Mouse (Mus musculus) layer of hippocampus, postnatal 25 days (tissue): ENCODE data around the gene Kif13a. TPM values are rescaled to one million over a fixed set of nuclear protein-coding genes. Genes with fewer than 3 reads are reported as not detected.

Experiments used
- DNase-seq, 2 experiments: peaks; one replicate each; pipeline ENCODE4 v3.0.0; 2022; ENCODE audit warnings: mixed read lengths in 2 of 2, low spot score in 1 of 2; ENCODE audit errors: extremely low spot score in 1 of 2
- total RNA-seq, 2 experiments: library from RNA; stranded (reverse); gene quantifications; 2 replicates each; pipeline ENCODE4 v1.2.3; 2021

Kif13a gene
- total RNA-seq, 2 experiments from 2014 or later, result 17.5 to 21.9 TPM

DNA sequence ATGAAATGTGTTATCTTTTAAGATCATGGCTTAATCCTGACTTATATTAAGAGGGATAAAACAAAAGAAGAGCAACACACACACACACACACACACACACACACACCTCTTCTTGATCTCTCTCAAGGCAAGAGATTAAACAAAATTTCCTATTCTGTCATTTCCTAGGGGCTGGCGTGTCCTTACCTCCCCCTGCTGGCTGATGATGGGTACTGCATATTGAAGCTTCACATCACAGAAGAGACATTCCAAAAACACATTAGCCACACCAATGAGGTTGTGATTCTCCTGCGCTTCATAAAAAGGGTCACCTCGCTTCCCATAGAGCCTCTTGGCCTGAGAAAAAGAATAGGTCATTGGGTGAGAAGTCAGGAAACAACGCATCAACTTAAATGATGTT is 131.5 kb downstream of the Kif13a start:
- DNase-seq, result peak; percentile 30 to 42

DNA sequence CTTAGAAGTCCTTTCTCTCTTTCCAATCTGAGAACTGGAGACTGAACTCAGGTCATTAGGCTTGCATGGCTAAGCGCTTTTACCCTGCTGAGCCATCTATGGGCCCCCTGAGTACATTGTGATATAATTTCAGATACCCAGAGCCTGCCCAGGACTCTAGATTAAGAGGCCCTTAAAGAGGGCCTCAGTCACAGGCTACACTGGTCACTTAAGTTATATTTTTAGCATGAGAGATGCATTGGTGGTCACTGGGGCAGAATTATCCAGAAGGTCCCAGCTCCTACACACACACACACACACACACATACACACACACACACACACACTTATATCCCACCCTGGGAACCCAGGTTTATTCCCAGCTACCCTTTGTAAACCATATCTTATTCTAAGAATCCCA is 133.3 kb downstream of the Kif13a start:
- no peak for DNase-seq

DNA sequence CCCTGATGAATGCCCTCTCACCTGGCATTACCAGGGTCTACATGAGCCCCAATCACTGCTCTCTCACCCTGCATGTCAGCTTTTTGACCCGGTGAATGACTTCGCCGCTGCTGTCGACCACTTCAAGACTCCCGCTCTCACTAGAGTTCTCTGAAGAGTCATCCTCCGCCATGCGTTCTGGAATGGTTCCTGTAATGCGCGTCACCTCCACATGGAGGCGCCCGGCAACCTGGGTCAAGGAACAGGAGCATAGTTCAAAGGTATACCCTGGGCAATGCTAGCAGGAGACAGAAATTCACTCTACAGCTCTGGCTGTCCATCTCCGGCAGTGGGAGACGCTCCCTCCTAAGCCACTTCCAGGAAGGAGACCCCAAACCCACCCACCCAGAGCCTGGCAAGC is 135.8 kb downstream of the Kif13a start:
- DNase-seq, result no peak

DNA sequence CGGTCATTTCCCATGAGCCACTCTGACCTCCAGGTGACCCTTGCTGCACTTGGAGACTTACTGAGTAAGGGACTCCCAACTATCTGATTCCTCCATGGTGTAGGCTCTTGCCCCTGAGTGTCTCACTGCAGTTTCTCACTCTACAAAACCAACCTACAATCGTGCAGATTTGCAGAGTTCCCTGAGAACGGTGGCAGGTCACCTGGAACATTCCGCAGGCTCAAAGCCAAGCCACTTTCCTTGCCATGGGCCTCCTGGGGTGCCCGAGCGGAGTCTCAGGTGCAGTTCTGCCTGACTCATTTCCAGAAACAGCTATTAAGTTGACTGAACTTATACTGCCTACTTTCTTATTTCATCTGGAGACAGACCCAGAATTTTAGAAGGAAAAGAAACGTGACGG is 141.2 kb downstream of the Kif13a start:
- DNase-seq, result no peak

DNA sequence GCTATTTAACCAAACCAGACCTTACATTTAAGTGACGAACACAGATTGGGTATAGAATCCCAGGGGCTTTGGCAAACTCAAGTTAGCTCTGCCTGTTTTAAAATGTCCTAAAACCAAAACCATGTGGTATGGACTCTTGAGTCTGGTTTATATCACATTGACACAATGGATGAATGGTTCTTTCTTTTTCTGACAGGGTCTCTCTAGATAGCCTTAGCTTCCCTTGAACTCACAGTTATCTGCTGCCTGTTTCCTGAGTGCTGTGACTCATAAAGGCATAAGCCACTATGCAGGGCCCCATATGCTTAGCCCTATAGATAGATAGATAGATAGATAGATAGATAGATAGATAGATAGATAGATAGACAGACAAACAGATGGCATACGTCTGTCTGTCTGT is 142.8 kb downstream of the Kif13a start:
- DNase-seq, result no peak

DNA sequence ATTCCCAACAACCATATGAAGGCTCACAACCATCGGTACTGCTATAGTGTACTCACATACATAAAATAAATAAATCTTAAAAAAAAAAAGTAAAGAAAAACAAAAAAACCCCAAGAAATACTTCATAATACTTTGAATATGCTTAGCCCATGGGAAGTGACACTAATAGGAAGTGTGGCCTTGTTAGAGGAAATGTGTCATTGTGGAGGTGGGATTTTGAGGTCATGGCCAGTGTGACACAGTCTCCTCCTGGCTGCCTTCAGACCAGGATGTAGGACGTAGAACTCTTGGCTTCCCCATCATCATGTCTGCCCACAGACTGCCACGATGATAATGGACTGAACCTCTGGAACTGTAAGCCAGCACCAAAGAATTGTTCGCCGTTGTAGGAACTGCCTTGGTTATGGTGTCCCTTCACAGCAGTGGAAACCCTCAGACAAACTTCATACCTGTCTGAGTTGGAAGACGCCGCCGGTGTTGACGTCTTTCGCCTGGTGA is 143.6 kb downstream of the Kif13a start:
- DNase-seq, result no peak

DNA sequence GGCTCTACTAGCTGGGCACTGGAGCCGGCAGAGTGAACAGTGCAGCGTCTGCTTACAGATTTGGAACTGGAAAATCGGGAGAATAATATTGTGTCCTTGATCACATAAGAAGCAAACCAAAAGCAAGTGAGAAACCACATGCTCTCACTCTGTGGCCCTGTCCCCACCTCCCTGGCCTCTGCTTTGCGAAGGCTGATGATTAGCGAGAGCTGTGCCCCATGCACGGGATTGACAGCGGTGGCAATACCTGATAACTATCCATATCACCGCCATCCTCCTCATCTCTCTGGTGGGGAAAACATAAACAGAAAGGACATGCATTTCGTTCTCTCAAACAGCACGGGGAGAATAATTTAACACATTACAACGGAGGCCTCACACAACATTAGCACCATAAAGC is 149.3 kb downstream of the Kif13a start:
- DNase-seq, result no peak

DNA sequence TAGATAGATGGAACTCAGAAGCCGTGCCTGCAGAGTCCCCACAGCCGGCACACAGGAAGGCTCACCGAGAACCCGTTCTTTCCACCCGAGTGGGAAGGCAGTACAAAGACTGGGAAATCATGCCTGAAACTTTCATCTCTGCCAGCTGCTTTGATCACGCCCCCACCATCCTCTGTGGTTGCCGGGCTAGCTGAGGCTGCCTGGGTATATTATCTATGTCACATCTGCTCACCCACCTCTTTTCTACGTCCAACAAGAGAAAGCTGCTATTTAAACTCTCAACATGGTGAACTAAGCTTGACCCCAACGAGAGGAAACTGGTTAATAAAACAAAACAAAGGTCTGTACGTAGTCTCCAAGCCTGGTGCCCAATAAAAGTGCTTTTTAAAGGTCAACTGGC is 149.8 kb downstream of the Kif13a start:
- no peak for DNase-seq

DNA sequence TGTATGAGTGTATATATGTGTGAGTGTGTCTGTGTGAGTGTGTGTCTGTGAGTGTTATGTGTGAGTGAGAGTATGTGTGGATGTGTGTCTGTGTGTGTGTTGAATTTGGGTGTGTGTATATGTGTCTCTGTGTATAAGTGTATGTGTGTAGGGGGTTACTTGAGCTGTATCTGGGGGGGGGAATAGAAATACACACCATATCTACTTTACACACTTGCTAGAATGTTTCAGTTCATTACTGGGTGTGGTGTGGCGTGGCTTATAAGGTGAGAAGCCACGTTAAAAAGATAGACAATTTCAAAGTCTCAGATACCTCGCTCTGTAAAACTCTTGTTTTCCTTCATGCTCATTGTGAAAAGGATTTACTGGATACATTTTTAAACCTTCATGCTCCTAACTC is 152.2 kb downstream of the Kif13a start:
- no peak for DNase-seq

DNA sequence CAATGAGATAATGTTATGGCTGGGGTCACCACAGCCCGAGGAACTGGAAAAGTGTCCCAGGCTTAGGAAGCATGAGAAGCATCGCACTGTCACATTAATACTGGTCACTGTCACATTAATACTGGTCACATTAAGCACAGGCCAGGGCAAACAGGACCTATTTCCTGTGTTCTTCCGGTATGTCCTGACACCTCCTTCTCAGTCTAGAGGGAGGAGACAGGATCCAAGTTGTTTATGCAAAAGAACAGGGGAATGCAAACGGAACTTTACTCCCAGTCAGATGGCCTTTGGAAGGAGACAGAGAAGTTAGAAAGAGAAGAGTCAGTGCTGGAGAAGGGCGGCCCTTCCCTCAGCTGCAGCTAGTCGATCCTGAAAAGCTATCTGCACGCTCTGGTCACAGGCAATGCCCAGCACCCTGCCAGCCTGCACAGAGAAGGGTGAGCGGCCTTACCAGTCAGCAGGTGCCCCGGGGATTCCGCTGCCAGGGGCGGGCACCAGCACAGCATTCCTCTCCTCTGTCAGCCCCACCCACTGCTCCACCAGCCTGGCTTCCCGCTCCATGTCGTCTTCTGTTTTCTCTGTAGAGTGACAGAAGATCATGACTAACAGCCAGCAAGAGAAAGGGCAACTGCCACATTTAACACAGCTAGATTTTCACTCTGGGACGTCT is 152.9 kb downstream of the Kif13a start:
- DNase-seq, result no peak

DNA sequence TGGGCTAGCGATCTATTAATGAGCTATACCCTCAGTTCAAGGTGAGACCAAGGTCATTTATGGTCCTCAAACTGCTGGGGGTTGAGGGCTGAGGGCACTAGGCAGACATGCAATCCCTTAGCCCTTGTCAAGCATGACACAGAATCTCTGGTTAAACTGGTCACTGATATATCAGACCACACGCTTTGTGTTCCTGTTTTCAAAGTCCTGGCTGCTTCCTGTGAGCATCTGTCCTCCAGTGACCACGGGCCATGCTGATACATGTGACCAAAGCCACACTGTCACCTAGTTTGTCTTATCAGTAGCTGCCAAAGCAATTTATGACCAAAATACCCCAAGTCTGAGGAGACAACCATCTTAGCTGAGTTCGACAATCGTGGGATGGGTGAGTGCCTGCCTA is 154.7 kb downstream of the Kif13a start:
- DNase-seq, result no peak

DNA sequence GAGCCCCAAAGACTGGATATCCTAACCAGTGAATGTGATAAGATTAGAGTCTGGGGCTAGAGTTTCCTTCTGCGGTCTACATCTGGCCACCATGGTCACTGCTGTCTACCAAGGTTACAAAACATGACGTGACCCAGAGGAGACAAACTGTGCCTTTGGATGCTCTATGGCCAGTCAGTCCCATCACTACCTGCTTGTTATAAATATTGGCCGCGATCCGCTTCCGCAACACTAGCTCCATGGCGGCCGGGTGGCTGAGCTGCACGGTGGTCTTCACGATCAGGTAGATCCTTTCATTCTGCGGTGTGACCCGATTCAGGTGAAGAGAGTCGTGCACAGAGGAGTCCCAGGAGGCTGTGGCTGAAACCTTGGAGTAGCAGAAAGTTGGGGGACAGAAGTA is 157.1 kb downstream of the Kif13a start:
- DNase-seq, result no peak

DNA sequence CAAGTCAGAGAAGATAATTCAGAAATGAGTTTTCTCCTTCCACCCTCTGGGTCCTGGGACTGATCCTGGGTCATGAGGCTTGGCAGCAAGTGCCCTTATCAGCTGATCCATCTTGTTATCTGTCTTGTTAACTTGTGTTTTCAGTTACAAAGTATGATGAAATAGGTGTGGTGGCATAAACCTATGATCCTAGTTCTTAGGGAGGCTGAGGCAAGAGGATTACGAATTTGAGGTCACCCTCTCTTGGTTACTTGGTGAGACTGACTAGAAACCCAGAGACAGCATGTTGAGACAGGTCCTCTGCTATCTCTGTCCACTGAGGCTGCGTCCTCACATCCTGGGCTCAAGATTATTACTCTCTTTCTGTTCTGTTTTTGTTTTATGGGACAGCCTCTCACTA is 164.3 kb downstream of the Kif13a start:
- no peak for DNase-seq

DNA sequence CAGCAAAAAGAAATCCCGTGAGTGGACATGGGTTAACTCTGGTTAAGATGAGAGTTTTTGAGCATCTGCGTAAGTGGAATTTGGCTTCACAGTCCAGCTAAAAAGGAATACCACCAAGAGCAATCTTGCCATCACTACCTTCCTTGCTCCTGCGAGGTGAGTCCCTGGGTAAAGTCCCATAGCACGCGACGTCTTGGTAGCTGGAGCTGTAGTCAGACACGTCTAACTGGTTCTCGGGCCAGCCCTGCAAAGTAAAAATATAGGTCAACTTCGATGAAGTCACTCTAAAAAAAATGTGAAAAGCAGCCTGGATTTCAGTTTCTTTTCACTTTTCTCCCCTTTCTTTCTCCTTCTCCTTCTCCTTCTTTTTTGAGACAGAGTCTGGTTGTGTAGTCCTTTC is 166.5 kb downstream of the Kif13a start:
- DNase-seq, result no peak

DNA sequence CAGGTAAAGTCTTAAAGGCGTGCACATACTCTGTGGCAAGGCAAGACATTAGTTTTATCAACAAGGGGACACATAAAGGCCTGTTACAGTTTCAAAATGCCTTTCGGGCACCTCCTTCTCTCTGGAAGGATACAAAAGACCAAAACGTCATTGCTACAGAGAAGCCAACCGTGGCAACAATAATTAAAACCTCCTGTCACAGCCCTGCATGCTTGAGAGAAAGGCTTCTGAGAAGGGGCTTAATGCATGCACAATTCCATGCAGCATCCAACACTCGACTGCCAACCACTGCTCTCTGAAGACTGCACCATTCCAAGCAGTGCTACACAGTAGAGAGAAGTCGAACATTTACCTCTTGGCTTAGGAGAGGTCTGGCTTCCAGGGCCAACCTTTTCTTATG is 168.7 kb downstream of the Kif13a start:
- DNase-seq, result no peak

DNA sequence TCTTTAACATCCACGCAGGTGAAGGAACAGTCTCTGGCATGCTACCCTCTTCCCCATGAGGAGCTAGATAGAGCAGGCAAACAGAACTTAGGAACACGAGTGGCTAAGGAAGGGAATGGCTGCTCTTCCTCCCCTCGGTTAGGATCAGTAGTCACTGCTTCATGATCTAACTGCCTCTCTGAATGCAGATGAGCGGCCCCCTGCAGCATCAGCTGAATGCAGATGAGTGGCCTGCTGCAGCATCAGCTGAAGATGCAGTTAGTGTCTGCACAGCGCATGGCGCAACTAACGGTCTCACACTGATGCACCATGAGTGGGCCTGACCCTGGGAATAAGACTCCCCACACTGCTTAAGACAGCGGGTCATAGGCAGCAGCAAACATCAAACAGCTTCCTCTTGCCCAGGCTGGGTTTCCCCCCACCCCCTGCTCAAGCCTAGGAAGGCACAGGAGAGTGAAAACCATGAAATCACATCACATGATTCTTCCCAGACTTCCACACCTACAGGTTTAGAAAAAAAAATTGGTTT is 170.3 kb downstream of the Kif13a start:
- DNase-seq, result no peak

DNA sequence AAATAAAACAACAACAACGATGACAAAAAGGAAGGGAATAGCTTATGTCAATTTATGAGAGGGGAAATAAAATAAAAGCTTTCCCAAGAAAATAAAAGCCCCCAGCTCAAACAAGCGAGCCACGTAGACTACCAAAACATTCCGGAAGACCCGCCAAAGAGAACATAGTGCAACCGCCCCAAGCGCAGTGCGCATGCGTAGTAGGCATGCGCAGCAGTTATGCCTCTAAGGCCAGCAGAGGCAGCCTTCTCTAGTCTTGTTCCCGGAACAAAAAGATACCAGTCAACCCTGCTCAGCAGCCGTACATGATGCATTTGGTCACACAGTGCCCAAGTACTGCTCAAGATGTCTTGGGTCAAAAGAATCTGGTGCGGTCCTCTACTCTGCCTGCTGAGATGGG is 171.0 kb downstream of the Kif13a start:
- no peak for DNase-seq

DNA sequence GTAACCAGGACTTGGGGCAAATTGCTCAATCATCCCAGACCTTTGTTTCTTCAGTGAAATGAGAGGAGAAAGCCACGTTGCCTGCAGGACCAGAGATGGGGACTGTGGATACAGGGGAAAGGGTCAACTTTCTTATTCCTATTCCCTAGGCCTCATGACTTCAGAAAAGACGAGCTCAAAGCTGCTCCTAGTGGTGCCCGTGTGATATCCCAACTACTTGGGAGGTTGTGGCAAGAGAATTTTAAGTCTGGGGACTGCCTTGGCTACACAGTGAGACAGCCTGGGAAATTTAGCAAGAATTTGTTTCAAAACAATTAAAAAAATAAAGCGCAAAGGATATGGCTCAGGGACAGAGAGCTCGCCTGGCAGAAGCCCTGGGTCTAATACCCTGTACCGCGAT is 171.7 kb downstream of the Kif13a start:
- no peak for DNase-seq

DNA sequence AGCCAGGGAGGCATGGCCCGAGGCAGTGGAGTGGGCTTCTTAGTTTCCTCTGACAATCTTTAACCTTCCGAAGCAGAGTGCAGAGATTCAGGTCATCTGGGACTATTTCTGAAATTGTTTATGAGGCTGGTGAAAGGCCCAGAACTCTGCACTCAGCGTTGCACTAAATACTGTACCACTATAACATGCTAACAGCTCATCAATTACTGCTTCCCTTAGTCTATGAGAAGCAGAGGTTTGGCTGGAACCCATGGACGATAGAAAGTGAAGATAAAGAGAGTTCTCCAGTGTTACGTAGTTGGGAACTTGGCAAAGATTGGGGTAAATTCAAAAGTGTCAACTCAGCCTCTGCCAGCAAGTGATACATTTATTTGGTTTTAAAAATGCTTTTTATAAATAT is 176.4 kb downstream of the Kif13a start:
- DNase-seq, result no peak

DNA sequence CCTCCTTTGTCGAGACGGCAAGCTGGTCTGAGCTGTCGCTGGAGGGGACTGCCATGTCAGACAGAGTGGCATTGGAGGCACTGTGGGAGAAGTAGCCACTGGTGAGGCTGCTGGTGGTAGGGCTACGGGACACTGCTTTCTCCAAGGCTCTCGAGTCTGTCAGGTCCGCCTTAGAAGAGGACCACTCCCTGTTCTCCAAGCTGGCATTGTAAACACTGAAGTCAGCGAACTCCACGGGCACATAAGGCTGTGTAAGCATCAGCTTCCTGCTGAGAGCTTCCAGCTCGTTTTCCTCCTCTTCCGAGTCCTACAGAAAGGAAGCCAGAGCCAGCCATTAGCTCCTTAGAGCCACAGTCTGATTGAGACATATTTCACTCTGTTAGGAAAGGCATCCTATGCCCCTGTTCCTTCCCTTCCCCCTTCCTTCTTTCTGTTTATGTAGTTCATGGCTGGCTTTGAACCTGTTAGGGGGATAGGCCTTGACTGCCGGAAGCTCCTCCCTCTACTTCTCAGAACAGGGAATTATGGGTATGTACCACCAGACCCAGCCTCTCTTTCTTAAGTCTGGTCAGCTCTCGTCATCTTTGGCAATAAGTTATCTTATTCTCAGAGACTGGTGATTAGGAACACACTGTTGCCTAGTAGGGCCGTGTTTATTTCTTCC is 177.0 kb downstream of the Kif13a start:
- DNase-seq, result no peak

DNA sequence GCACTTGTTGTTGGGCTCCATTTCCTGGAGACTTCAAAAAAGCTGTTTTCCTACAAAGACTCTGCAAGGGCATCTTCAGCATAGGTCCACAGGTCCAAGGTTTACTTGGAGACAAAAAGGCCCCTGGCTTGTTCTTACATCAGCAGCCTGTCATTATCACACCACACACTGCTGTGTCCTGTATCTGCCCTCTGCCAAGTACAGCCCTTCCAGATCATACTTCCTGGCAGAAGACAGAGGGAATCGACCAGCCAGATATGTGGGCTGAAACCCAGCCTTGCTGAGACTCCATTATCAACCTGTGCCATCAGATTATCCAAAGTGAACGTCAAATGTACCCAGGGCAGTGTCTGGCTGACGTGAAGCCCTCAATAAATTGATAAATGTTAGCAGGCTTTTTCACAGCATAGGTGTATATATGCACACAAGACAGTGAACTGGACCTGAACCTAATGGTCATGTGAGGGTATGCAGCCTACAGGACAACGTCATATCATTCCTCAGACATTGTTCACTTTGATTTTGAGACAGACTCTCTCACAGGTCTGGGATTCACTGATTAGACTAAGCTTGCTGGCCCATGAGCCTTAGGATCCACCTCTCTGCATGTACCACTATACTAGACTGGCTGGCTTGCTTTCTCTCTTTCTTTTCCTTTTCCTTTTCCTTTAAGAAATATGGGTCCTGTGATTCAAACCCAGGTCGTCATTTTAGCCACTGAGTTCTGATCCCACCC is 181.4 kb downstream of the Kif13a start:
- DNase-seq, result no peak
